Mouse (Mus musculus): ENCODE measurements at regions not wholly inside any gene's neighbourhood (a gene's known extent, or its start where the extent isn't known, plus 50 kb on each side); places are given as distances from the start of the nearest gene placed in this dataset.

DNA sequence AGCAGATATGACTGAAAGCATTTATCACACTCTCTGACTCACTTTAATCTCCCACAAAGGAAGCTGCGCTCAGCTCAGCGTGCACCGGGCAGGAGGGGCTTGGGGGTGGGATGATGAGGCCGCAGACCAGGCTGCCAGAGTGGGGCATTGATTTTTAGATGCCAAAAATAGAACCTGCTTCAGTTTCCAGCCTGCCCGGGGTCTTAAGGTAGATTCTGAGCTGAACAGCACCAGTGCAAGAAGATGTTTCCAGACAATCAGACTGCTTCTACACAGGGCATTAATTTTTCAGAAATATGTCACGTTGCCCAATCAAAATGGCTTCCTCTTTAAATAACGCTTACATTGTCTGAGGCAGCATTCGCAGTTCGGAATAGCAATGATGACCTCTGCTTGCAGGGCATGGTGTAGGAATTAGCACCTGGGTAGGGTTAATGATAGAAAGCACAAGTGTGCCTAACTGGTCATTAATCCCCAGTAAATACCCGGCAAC lies 2772.7 kb upstream of the 5930422O12Rik start:
- no peak for DNase-seq (ENCODE audit: low spot score in 2 of 2)

DNA sequence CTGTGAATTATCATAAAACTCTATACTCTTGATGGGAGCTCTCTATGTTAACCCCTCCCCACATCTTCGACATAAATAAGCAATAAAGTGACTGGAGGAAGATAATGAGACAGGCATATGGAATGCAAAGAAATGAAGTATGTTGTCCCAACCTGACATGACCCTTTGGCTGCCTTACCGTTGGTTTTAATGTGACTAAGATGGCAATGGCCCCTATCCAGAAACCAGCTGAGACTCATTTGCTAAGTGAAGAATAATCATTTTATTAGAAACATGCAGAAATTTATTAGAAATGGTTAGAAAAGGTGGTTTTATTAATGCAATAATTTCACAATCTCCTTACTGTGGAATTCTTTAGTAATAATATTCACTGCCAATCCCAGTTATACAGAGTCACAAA lies 2767.2 kb upstream of the 5930422O12Rik start:
- DNase-seq (ENCODE audit: low spot score in 2 of 2): no peak

DNA sequence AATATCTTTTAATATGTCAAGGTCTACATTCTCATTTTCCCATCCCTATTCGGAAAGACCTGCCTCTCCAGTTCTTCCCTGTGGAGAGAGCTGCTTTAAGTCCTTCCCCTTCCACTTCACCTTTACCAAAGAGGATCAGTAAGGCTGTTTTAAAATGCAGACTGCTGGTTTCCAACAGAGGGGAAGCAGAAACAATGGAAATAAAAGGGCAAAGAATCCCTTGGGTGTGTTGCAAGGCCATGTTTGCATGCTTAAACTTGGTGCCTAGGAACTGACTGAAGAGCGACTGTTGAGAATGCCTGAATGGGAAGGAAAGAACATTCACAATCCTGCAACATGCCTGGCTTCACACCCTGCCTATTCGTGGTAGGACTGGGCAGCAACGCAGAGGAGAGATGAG lies 2759.1 kb upstream of the 5930422O12Rik start:
- no peak for DNase-seq (ENCODE audit: low spot score in 2 of 2)

DNA sequence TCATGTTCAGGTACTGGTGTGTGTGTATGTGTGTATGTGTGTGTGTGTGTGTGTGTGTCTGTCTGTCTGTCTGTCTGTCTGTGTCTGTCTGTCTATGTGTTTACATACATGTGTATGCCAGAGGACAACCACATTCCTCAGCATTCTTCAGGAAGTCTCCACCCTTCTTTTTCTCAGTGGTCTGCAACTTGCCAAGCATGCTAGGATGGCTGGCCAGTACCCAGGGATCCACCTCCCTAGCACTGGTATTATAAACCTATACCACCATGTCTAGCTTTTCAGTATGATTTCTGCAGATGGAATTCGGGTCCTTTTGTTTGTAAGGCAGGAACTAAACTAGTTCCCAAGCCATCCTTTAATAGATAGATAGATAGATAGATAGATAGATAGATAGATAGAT lies 2751.1 kb upstream of the 5930422O12Rik start:
- DNase-seq (ENCODE audit: low spot score in 2 of 2): no peak

DNA sequence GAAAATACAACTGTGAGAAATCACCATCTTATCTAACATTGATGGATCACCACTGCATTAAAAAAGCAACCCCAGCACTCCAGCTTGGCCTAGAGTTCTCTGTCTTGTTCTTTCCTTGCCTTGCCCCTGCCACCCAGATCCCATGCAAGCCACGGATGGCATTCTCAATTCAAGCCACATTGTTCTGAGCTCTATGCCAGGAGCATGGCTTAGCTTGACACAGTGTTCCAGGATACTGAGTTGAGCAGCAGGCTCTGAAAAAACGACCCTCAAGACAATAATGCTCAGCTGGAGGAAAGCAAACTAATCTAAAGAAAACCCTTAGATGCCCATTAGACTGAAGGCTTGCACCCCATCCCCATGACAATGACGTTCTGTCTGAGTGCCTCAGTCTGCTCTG lies 2746.3 kb upstream of the 5930422O12Rik start:
- DNase-seq (ENCODE audit: low spot score in 2 of 2): no peak

DNA sequence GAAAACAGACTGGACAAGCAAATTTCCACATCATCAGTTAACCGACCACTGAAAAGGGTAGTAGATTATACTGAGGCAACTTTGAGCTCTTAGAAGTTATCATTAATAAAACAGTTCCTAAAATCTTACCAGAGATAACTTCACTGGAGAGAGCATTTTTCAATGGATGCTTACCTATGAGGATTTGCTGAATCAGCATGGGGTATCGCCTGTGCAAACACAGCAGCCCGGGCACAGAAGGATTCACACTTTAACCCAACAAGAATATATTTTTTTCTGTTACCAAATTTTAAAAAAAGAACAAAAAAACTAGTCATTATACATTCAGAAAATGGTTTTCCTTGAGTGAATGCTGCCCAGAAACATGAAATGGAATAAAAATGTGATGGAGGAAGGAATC lies 2742.0 kb upstream of the 5930422O12Rik start:
- no peak for DNase-seq (ENCODE audit: low spot score in 2 of 2)

DNA sequence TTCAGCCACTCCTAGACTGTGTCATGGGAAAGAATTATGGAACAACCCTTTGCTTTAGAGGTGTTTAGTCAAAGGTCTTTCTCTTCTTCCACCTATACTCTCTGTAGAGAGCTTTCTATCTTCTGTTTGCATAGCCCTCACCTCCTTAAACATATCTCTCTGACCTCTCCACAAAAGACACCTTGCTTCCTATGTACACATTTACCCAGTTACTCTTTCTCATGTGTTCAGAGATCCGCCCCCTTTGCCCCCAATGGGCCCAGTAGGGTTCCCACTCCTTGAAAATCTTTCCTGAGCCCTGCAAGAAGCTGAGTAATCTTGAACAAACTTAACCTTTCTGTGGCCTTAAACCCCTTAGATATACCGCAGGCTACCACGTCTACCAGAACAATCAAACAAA lies 2734.4 kb upstream of the 5930422O12Rik start:
- DNase-seq (ENCODE audit: low spot score in 2 of 2): no peak

DNA sequence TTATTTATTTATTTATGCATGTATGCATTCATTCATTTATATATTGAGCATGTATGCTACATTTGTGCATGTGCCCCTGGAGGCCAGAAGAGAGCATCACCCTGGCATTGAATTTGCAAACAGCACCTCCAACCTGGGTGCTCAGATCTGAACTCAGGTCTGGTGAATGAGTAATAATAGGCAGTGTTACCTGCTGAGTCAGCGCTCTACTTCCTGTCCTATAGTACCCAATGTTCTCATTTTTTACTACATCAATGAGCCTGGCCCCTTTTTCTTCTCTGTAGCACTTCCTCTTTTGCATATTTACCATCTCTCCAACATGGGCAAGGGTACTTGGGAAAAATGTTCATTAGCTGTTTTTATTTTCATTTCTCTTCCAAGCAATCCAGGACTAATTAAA lies 2711.9 kb upstream of the 5930422O12Rik start:
- DNase-seq (ENCODE audit: low spot score in 2 of 2): no peak

DNA sequence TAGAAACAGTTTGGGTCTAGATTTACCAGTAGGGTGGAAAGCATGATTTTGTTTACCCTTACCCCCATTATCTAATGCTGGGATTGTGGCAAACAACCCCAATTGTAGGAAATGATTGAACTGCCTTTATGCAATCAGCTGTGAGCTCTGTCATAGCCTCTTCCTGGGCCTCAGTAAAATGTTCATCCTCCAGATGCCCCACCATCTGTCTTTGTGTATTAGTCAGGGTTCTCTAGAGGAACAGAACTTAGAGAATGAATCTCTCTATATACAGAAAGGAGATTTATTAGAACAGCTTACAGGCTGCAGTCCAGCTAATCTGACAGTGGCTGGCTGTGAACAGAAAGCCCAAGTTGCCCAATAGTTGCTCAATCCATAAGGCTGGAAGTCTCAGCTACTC lies 2698.1 kb upstream of the 5930422O12Rik start:
- peak; percentile 61 to 90 for DNase-seq (ENCODE audit: low spot score in 2 of 2)

DNA sequence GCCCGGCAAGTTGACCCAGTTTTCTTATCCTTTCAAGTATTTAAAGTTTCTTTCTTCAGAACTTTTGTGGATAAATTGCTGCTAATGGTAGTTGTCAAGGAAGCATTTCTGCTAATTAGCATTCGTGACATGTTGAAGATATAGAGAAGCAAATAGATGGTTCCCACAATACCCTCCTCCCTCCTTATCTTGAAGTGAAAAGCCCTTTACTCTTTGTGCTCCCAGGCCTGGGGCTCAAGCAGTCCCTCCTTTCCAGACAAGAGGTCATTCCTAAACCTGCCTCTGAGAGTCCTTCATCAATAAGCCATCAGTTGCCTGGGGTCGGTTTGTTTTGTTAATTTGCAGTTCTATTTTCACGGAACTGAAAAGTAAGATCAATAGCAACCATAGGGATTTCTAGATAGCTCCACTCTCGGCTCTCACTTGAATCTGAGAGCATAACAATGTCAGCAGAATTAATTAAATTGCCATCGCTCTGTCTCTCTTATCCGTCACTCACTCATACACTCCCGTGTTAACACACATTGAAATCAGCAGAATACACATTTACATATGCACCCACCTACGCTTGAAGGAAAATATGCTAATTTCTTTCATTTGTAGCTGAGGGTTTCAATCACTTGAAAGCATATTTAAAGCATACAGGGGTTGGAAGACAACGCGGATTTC lies 2695.8 kb upstream of the 5930422O12Rik start:
- DNase-seq (ENCODE audit: low spot score in 2 of 2): no peak

DNA sequence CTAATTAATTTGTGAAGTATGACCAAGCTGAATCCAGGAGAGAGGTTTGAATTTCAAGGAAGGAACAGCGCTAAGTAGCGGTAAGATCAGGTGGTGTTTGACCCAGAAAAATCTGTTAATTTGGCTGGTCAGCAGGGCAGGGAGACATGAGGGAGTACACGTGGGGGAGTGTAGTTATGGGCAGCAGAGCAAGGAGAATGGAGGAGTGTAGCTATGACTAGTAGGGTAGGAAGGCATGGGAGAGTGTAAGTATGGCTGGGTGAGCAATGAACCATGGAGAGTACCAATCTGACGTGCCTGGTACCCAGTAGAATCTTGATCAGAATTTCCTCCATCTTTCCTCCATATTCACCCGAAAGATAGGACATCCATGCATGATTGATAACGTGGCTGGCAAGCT lies 2695.1 kb upstream of the 5930422O12Rik start:
- DNase-seq (ENCODE audit: low spot score in 2 of 2): no peak

DNA sequence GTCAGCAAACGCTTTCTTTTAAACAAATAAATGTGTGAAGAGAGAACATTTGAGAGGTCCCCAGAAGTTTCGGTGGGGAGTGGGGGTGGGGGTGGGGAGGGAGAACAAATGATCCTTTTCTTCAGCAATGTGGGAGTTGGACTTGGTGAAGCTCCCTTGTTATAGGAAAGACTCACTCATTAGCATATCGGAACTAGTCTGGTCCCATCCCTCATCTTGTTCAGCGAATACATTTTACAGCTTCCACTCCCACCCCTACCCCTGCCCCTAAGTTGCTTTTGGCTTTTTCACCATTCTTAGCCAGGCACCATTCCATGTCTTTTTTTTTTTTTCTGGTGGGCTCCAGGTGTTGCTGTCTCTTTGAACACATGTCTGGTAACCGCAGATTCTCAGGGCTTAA lies 2693.2 kb upstream of the 5930422O12Rik start:
- DNase-seq (ENCODE audit: low spot score in 2 of 2): no peak

DNA sequence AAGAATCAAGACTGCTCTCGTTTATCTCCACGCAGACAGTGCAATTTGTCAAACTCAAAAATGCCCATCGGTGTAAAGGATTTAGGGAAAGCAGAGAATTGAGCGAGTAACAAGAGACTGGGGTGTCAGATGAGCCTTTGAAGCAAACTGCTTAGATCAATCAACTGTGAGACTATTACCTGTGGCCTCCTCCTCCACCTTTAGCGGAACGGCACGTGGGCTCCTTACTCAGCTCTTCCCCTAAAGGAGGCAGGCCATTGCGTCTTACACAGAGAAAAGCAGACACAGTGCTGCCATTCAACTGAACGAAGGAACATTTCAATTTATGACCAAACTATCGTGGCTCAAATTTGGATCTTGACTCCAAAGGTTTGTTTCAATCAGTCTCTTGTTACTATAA lies 2692.8 kb upstream of the 5930422O12Rik start:
- DNase-seq (ENCODE audit: low spot score in 2 of 2): no peak

DNA sequence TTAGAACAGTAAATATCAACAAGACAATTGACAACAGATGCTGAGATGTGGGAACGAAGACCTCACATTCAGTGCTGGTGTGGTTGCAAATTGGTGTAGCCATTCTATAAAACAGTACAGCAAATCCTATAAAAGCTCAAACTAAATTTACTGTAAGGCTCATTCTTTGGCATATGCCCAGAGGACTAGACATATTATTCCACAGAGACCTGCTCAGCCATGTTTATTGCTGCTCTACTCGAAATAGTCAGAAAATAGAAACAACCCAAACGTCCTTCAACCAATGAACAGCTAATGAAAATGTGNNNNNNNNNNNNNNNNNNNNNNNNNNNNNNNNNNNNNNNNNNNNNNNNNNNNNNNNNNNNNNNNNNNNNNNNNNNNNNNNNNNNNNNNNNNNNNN lies 2681.6 kb upstream of the 5930422O12Rik start:
- no peak for DNase-seq (ENCODE audit: low spot score in 2 of 2)

All from layer of hippocampus, adult 18-20 months (tissue).